Mouse (Mus musculus) activated CD4-positive, CD25-positive, alpha-beta regulatory T cell (primary cell): ENCODE results near the gene Olfr1434. TPM values are rescaled to one million over a fixed set of nuclear protein-coding genes. Genes with fewer than 3 reads are reported as not detected.

Experiments
- polyA plus RNA-seq, 2 experiments: library from polyadenylated mRNA; unstranded; fragments of 100-300 nt; shearing (Covaris generic); gene quantifications; one replicate each; pipeline ENCODE4 v1.2.1; 2017

Olfr1434 gene
- polyA plus RNA-seq, result not detected

DNA sequence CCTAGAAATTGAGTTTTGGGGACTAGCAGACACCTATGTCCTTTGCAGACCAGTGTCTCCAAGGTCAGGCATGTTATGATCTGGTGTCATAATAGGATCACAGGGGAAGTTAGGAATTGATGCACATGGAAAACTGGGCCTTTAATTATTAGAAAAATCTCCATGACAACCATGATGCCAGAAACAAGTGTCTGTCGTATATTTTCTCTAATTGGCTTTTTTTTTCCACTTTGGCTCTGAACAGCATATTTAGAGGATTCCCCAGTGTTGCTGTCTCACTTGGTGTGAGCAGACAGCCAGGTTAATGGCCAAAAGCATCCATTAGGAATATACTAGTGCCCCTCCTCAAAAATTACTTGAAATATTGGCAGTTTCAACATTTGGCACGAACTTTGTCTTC lies at the start of gene Olfr1434:
Gene Olfr1434 (plus strand): TSS at position 301 of the 400 bp plus-strand sequence.

DNA sequence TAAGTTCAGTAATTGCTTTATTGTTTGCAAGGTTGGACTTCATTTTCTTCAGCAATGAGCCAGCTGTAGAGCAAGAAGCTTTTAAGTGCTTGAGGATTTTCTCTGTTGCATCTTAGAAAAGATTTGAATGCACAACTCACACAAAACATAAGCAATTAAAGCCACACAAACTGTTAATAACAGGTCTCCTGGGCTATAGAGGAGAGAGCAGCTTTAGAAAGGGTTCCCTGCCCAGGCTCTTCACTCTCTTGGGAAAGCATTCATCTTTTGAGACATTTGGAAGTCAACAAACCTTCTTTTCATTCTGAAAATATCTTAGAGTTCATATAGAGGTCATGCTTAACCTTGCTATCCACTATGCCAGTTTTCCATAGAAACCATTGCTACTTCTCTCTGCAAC lies 47.2 kb upstream of the Olfr1434 start, which contains the start of gene Olfr1432:
Gene Olfr1432 (minus strand): TSS at position 101 of the 400 bp plus-strand sequence.

DNA sequence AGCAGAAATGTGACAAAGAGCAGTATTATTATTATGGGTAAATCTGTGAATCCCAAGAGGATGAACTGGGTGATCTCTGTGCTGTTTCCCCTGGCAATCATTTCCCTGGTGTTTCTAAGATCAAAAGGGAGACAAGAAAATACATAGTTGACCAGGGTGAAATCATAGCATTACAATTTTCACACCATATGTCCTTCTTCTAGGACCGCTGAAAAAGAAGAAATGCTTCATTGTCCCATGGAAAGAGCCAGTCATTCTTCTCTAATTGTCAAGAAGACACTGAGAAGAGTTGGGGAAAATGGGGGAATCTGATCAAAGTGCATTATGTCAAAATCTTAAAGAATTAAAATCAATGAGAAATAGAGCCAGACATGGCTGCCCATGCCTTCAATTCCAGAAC lies 38.1 kb upstream of the Olfr1434 start, which contains the start of gene Olfr262:
Gene Olfr262 (minus strand): TSS at position 101 of the 400 bp plus-strand sequence.

DNA sequence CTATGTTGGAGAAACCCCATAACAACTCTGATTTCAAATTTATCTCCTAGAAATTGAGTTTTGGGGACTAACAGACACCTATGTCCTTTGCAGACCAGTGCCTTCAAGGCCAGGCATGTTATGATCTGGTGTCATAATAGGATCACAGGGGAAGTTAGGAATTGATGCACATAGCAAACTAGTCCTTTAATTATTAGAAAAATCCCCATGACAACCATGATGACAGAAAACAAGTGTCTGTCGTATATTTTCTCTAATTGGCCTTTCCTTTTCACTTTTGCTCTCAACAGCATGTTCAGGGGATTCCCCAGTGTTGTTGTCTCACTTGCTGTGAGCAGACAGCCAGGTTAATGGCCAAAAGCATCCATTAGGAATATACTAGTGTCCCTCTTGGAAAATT lies 18.9 kb upstream of the Olfr1434 start, which contains the start of gene Olfr235:
Gene Olfr235 (plus strand): TSS at position 301 of the 400 bp plus-strand sequence.

DNA sequence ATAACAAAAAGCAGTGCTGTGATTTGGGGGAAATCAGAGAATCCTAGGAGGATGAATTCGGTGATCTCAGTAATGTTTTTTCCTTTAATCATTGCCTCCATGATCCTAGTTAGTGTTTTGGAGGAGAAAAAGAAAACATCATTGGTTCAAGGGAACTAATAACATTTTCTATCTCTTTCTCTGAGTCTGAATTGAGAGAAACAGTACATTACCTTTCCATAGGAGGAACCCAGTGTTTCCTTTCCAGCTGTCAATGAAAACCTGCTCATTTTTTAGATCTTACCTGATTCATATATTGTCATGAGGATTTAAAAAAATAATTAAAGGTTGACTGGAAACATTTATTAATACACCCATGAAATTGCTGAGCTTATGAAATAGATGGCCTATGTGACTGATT lies 19.4 kb downstream of the Olfr1434 start, which contains the start of gene Olfr1436:
Gene Olfr1436 (minus strand): TSS at position 101 of the 400 bp plus-strand sequence.

DNA sequence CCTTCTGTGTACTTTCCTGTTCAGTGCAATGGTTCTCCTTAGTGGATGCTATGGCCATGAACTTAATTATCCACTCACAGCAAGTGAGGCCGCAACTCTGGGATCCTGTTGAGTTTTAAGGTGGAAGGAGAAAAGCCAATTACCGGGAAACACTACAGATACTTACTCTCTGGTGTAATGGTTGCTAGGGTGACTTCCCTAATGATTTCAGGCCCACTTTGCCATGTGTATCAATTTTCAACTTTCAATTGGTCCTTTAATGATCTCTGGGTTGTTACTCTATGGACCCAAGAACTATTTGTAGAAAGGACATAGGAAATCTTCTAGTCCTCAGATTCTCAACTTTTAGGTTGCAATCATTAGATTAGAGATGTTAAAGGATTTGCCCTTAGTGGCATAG lies 45.3 kb downstream of the Olfr1434 start, which contains the start of gene Olfr1437:
Gene Olfr1437 (minus strand): TSS at position 101 of the 400 bp plus-strand sequence.

Other genes with a start within 250 kb of the Olfr1434 start
- under 1 TPM in 1 of 2 experiments, not detected in 1; 0.11 TPM for gene Olfr1423, start 238.5 kb upstream of the Olfr1434 start, polyA plus RNA-seq
- under 1 TPM; 0.10 to 0.20 TPM for gene Olfr1424, start 217.2 kb upstream of the Olfr1434 start, polyA plus RNA-seq
- gene Olfr1425, start 202.1 kb upstream of the Olfr1434 start, polyA plus RNA-seq, result under 1 TPM in 1 of 2 experiments, not detected in 1; 0.09 TPM
- not detected for gene Olfr1426, start 187.8 kb upstream of the Olfr1434 start, polyA plus RNA-seq
- gene Olfr1427, start 176.5 kb upstream of the Olfr1434 start, polyA plus RNA-seq, result not detected
- not detected for gene Olfr1428, start 164.0 kb upstream of the Olfr1434 start, polyA plus RNA-seq
- under 1 TPM in 1 of 2 experiments, not detected in 1; 0.23 TPM for gene Olfr76, start 156.7 kb upstream of the Olfr1434 start, polyA plus RNA-seq
- gene Olfr1555-ps1, start 109.7 kb upstream of the Olfr1434 start, polyA plus RNA-seq, result under 1 TPM; 0.17 to 0.20 TPM
- gene Olfr1431, start 79.2 kb upstream of the Olfr1434 start, polyA plus RNA-seq, result not detected
- under 1 TPM in 1 of 2 experiments, not detected in 1; 0.12 TPM for gene Olfr1432, start 47.3 kb upstream of the Olfr1434 start, polyA plus RNA-seq
- gene Olfr262, start 38.2 kb upstream of the Olfr1434 start, polyA plus RNA-seq, result under 1 TPM in 1 of 2 experiments, not detected in 1; 0.49 TPM
- not detected for gene Olfr235, start 18.8 kb upstream of the Olfr1434 start, polyA plus RNA-seq
- not detected for gene Olfr1436, start 19.3 kb downstream of the Olfr1434 start, polyA plus RNA-seq
- under 1 TPM in 1 of 2 experiments, not detected in 1; 0.98 TPM for gene Olfr1437, start 45.2 kb downstream of the Olfr1434 start, polyA plus RNA-seq
- under 1 TPM in 1 of 2 experiments, not detected in 1; 0.04 TPM for gene Olfr1438-ps1, start 56.1 kb downstream of the Olfr1434 start, polyA plus RNA-seq
- under 1 TPM in 1 of 2 experiments, not detected in 1; 0.04 TPM for gene Olfr1440, start 107.4 kb downstream of the Olfr1434 start, polyA plus RNA-seq
- not detected for gene Olfr1441, start 137.6 kb downstream of the Olfr1434 start, polyA plus RNA-seq
- gene Pfpl, start 148.1 kb downstream of the Olfr1434 start, polyA plus RNA-seq, result under 1 TPM in 1 of 2 experiments, not detected in 1; 0.10 TPM
- gene Mpeg1, start 180.9 kb downstream of the Olfr1434 start, polyA plus RNA-seq, result 1 to 10 TPM in 1 of 2 experiments, under 1 TPM in 1; 0.88 to 2.5 TPM
- 1 to 10 TPM in 1 of 2 experiments, under 1 TPM in 1; 0.88 to 1.6 TPM for gene Dtx4, start 221.6 kb downstream of the Olfr1434 start, polyA plus RNA-seq